Mouse (Mus musculus) myocyte (in vitro differentiated cells): ENCODE measurements at regions not wholly inside any gene's neighbourhood (a gene's known extent, or its start where the extent isn't known, plus 50 kb on each side); places are given as distances from the start of the nearest gene placed in this dataset.

Experiments used
- H3K27me3 ChIP-seq: one replicate; pipeline ENCODE4 v1.6.1; 2011; ENCODE audit not compliant: control insufficient read depth, insufficient read depth, insufficient read length
- H3K36me3 ChIP-seq: one replicate; pipeline ENCODE4 v1.6.1; 2011; ENCODE audit not compliant: control insufficient read depth, insufficient read depth
- H3K4me2 ChIP-seq: one replicate; pipeline ENCODE4 v1.6.1; 2011; ENCODE audit warnings: low read depth, control low read depth
- H3K4me3 ChIP-seq: one replicate; pipeline ENCODE4 v1.5.1; 2011; ENCODE audit warnings: mild to moderate bottlenecking, control low read depth, moderate library complexity
- H3K79me2 ChIP-seq: one replicate; pipeline ENCODE4 v1.6.1; 2011; ENCODE audit not compliant: control insufficient read depth, insufficient read depth
- H3ac ChIP-seq: one replicate; pipeline ENCODE4 v1.6.1; 2011; ENCODE audit not compliant: control insufficient read depth, insufficient read length
- CEBPB ChIP-seq: IDR thresholded peaks from 2 replicates; pipeline ENCODE4 v1.6.1; 2011; ENCODE audit warnings: mild to moderate bottlenecking, moderate library complexity; ENCODE audit not compliant: poor library complexity, insufficient read depth, severe bottlenecking
- E2F4 ChIP-seq: IDR thresholded peaks from one replicate; pipeline ENCODE4 v1.6.1; 2011; ENCODE audit warnings: mild to moderate bottlenecking, control low read depth, moderate library complexity; ENCODE audit not compliant: insufficient read depth
- MAX ChIP-seq: IDR thresholded peaks from one replicate; pipeline ENCODE4 v1.6.1; 2011; ENCODE audit warnings: low read depth, mild to moderate bottlenecking, control low read depth
- MYOD1 ChIP-seq, 3 experiments: IDR thresholded peaks; one replicate each; pipeline ENCODE4 v1.6.1; 2011; ENCODE audit warnings: control low read depth in 2 of 3, low read depth in 2 of 3, mild to moderate bottlenecking in 2 of 3, moderate library complexity in 1 of 3; ENCODE audit not compliant: insufficient read length in 2 of 3, control insufficient read depth in 1 of 3
- MYOG ChIP-seq, 3 experiments: IDR thresholded peaks; one replicate each; pipeline ENCODE4 v1.6.1; 2011; ENCODE audit warnings: control low read depth in 2 of 3, low read depth in 2 of 3, mild to moderate bottlenecking in 2 of 3; ENCODE audit not compliant: insufficient read length in 2 of 3, control insufficient read depth in 1 of 3, insufficient read depth in 1 of 3
- POLR2A ChIP-seq: IDR thresholded peaks from one replicate; pipeline ENCODE4 v1.6.1; 2011; ENCODE audit warnings: low read depth, mild to moderate bottlenecking, control low read depth, moderate library complexity; ENCODE audit not compliant: insufficient read length
- POLR2AphosphoS2 ChIP-seq: IDR thresholded peaks from one replicate; pipeline ENCODE4 v1.6.1; 2011; ENCODE audit warnings: low read depth, control low read depth; ENCODE audit not compliant: insufficient read length
- REST ChIP-seq: IDR thresholded peaks from one replicate; pipeline ENCODE4 v1.6.1; 2011; ENCODE audit warnings: mild to moderate bottlenecking, control low read depth, moderate library complexity; ENCODE audit not compliant: insufficient read depth, insufficient read length
- SRF ChIP-seq: IDR thresholded peaks from one replicate; pipeline ENCODE4 v1.6.1; 2011; ENCODE audit warnings: low read depth; ENCODE audit not compliant: control insufficient read depth, insufficient read length
- TCF12 ChIP-seq: IDR thresholded peaks from one replicate; pipeline ENCODE4 v1.6.1; 2011; ENCODE audit warnings: mild to moderate bottlenecking, control low read depth; ENCODE audit not compliant: poor library complexity, insufficient read depth, severe bottlenecking
- TCF3 ChIP-seq: IDR thresholded peaks from one replicate; pipeline ENCODE4 v1.6.1; 2011; ENCODE audit warnings: low read depth, control low read depth; ENCODE audit not compliant: insufficient read length
- USF1 ChIP-seq: IDR thresholded peaks from one replicate; pipeline ENCODE4 v1.6.1; 2011; ENCODE audit warnings: low read depth, mild to moderate bottlenecking, control low read depth, moderate library complexity

DNA sequence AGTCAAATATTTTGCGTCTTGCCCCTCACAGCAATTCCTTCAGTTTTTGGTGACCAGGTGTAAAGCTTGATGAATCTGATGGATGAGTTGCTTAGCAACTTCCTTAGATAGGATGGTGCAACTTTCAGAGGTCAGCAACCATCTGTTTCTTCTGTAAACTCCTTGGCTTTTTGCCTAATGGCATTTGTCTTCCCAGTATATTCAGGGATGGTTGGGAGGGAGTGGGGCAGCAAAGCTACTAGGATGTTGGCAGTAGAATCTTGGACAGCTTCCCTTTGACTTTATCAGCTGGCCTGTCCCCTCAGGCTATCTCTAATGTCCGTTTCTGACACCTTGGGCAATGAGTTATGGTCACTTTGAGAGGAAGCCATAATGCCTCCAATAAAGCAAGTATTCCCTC, 289.1 kb downstream of the Lyplal1 start:
- Histone ChIP-seq H3K27me3 (no peaks in the 10 kb centered on the region), H3K4me3 (no peak overlapping the region), H3K79me2 (no peaks in the 10 kb centered on the region), H3K36me3 (no peaks in the 10 kb centered on the region), H3K4me2 (no peak overlapping the region), H3ac (no peak overlapping the region)
- no peak for TF ChIP-seq POLR2A
- no peak for TF ChIP-seq USF1
- no peak for TF ChIP-seq REST
- no peak for TF ChIP-seq POLR2AphosphoS2
- TF ChIP-seq MYOG (IDR thresholded peaks at IDR 0.05; ENCODE audit: control insufficient read depth in 1 of 3, insufficient read depth in 1 of 3, insufficient read length in 2 of 3, low read depth in 2 of 3), result no peak
- TF ChIP-seq TCF12, result no peak
- no peak for TF ChIP-seq E2F4
- no peak for TF ChIP-seq SRF
- TF ChIP-seq TCF3, result no peak
- TF ChIP-seq CEBPB, result no peak
- TF ChIP-seq MYOD1 (IDR thresholded peaks at IDR 0.05; ENCODE audit: control insufficient read depth in 1 of 3, insufficient read length in 2 of 3, low read depth in 2 of 3), result no peak
- TF ChIP-seq MAX, result no peak

DNA sequence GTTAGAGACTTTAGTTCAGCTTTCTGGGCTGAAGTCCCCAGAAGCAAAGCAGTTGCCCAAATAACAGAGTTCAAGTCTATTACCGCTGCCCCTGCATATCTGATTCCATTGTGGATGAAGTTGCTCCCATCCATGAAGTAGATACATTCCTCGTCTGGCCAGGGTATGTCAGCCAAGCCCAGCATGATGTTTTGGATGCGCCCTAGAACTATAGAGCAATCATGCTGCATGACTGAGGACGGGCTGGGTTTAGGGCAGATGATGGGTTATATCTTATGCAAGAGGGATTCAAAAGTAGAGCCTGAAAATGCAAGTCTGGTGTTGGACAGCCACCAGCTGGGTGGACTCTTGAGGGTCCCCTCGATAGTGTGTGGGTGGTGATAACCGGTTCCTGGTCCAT, 288.6 kb downstream of the Lyplal1 start:
- no peak overlapping the region for H3ac ChIP-seq
- no peaks in the 10 kb centered on the region for H3K27me3 ChIP-seq
- H3K79me2 ChIP-seq, result no peaks in the 10 kb centered on the region
- TF ChIP-seq CEBPB, result no peak
- no peak for TF ChIP-seq POLR2AphosphoS2
- no peak overlapping the region for H3K4me2 ChIP-seq
- H3K4me3 ChIP-seq, result no peak overlapping the region
- no peaks in the 10 kb centered on the region for H3K36me3 ChIP-seq

DNA sequence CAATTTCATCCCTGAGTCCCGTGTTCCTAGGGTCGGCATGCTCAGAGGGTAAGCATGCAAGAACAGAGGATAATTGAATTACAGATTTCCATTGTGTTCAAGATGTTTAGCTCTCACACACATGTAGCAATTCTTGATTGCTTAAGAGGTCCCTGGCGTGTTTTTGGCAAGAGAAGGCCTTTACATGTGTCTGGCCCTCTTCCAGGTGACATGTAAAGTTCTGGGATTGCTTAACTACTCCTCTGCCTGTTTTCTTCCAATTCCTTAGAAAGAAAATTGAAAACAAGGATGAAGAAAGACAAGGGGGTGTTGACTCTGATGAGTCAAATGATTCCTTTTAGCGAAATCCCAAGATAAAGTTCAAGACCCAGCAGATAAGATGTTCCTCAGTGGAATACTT, 285.1 kb downstream of the Lyplal1 start:
- no peak overlapping the region for H3K4me2 ChIP-seq
- no peak overlapping the region for H3K4me3 ChIP-seq
- no peaks in the 10 kb centered on the region for H3K36me3 ChIP-seq
- H3K79me2 ChIP-seq, result no peaks in the 10 kb centered on the region
- H3ac ChIP-seq, result no peak overlapping the region
- TF ChIP-seq CEBPB, result no peak
- TF ChIP-seq MYOG (IDR thresholded peaks at IDR 0.05; ENCODE audit: control insufficient read depth in 1 of 3, insufficient read depth in 1 of 3, insufficient read length in 2 of 3, low read depth in 2 of 3), result no peak
- no peak for TF ChIP-seq SRF
- no peak for TF ChIP-seq TCF3
- no peak for TF ChIP-seq MAX
- TF ChIP-seq REST, result no peak
- TF ChIP-seq USF1, result no peak
- no peak for TF ChIP-seq POLR2AphosphoS2
- TF ChIP-seq E2F4, result no peak
- no peak for TF ChIP-seq POLR2A
- no peak for TF ChIP-seq MYOD1 (IDR thresholded peaks at IDR 0.05; ENCODE audit: control insufficient read depth in 1 of 3, insufficient read length in 2 of 3, low read depth in 2 of 3)
- H3K27me3 ChIP-seq, result no peaks in the 10 kb centered on the region

DNA sequence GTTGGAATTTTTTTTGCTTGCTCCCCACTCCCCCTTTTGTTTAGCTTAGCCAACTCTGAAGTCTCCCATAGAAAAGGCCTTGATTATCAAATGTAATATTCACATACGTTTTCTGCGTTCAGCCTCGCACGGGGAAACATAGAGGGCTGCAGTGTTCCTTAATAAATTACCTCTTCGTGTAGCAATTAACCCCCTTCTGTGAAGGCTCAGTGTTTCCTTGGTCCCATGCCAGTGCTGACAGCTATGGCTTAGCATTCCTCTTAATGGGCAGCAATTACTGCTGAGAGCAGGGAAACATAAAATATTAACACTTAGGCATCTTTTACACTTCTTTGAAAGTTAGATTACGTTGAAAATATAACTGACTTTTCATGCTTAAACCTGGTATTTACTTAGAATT, 282.9 kb downstream of the Lyplal1 start:
- Histone ChIP-seq H3ac (no peak overlapping the region), H3K27me3 (no peaks in the 10 kb centered on the region), H3K79me2 (no peaks in the 10 kb centered on the region), H3K4me2 (no peak overlapping the region), H3K36me3 (no peaks in the 10 kb centered on the region), H3K4me3 (no peak overlapping the region)
- TF ChIP-seq REST, result no peak

DNA sequence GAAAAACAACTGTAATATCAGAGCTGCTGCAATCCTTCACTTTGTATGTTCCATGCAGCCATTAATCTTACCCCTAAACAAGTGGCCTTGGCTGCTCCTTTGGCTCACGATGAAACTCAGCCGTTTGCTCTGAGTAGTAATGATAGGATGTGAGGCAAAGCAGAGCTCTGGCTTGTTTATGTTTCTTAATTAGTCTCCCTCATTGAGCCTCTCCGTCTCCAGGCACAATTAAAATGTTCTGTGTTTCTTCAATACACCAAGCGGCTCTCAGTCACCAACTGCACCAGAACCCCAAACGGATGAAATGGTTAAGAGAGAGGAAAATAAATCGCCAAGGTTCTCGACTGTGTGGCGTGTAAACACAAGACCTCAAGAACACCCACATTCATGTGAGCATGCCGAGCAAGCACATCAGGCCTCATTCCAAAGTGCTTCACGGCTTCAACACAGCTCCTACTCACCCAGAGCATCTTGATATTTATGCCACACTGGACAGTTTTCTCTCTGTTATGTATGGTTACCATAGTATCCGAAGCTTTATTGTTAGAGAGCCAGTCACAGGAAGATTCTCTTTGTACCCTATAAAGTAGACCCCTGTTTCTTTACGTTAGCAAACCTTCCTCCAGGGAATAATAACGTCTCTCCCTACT, 280.4 kb downstream of the Lyplal1 start:
- H3K4me2 ChIP-seq, result no peak overlapping the region
- no peak overlapping the region for H3ac ChIP-seq
- no peak for TF ChIP-seq TCF3
- no peak for TF ChIP-seq REST
- TF ChIP-seq POLR2AphosphoS2, result no peak
- TF ChIP-seq MYOD1 (IDR thresholded peaks at IDR 0.05; ENCODE audit: control insufficient read depth in 1 of 3, insufficient read length in 2 of 3, low read depth in 2 of 3), result no peak
- TF ChIP-seq MYOG (IDR thresholded peaks at IDR 0.05; ENCODE audit: control insufficient read depth in 1 of 3, insufficient read depth in 1 of 3, insufficient read length in 2 of 3, low read depth in 2 of 3), result no peak
- TF ChIP-seq TCF12, result no peak
- TF ChIP-seq SRF, result no peak
- no peak for TF ChIP-seq POLR2A
- TF ChIP-seq CEBPB, result no peak
- TF ChIP-seq MAX, result no peak
- TF ChIP-seq USF1, result no peak
- no peak for TF ChIP-seq E2F4
- no peaks in the 10 kb centered on the region for H3K27me3 ChIP-seq
- H3K79me2 ChIP-seq, result no peaks in the 10 kb centered on the region
- H3K36me3 ChIP-seq, result no peaks in the 10 kb centered on the region
- H3K4me3 ChIP-seq, result no peak overlapping the region
